Mouse (Mus musculus): ENCODE measurements around the gene Tbcc. TPM values are rescaled to one million over a fixed set of nuclear protein-coding genes. Genes with fewer than 3 reads are reported as not detected.
A peak's percentile ranks its signal among the peaks of the same experiment; 100 is the strongest.

The Tbcc gene
- total and polyA plus RNA-seq, 3 experiments = 15.1 to 27.8 (median 21.6) TPM

DNA sequence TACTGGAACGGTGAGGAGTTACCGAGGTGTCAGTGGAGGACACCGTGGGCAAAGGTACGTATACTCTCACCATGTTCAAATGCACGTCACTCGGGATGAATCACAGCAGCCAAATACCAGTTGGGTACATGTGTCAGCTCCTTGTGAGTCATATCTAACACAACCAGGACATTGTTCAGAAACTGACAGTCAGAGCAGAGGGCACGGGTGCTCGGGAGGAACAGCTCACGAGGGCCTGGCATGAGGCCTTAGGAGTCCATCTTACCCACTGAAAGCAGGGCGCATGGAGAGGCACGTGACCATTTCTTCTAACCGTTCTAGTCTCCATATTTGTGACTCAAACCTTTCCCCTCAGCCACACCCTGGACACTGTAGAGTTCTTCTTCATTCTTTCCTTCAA is 23.6 kb upstream of the Tbcc start:
- TF ChIP-seq GABPA (IDR thresholded peaks at IDR 0.05; ENCODE audit: insufficient replicate concordance, low read depth, low read length) = no peak
- TF ChIP-seq CHD1 (IDR thresholded peaks at IDR 0.05; ENCODE audit: low read depth, low read length) = no peak
- TF ChIP-seq RCOR1 (conservative IDR thresholded peaks at IDR 0.05; ENCODE audit: low read depth, low read length) = no peak
- TF ChIP-seq UBTF (IDR thresholded peaks at IDR 0.05; ENCODE audit: low read depth, low read length) = no peak
- peak; percentile 73 for TF ChIP-seq BHLHE40 (IDR thresholded peaks at IDR 0.05; ENCODE audit: low read depth, low read length)

DNA sequence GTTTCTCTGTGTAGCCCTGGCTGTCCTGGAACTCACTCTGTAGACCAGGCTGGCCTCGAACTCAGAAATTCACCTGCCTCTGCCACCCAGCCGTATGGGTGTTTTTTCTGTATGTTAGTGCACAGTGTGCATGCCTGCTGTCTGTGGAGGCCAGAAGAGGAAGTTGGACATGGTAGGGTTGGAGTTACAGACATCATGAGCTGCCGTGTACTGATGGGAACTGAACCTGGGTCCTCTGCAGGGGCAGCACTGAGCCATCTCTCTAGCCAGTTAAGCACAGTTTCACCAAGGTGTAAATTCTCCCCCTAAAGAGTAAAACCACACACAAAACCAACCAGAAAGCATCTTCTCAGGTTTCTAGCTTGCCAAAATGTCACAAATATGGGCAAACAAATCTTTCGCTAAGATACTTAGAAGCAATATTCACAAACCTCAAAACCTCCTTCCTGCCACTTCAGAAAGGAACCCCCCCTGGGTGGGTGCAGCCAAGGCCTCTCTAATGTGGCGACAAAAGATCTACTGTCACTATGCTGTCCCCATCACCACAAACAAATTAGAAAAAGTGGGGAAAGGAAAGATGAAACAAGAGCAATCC is 20.2 kb upstream of the Tbcc start:
- no peaks in the 10 kb centered on the region for H3K27me3 ChIP-seq (replicated peaks)
- H3K9me3 ChIP-seq (replicated peaks; ENCODE audit: low read length) = no peaks in the 10 kb centered on the region
- TF ChIP-seq BHLHE40 (IDR thresholded peaks at IDR 0.05; ENCODE audit: low read depth, low read length) = no peak
- 0 out of 4 replicates have a peak, but pooled peaks of 1 of the 2 experiments have one; percentile 4 for TF ChIP-seq CTCF (conservative IDR thresholded peaks at IDR 0.05 in 1 of 2, IDR thresholded peaks at IDR 0.05 in 1 of 2; ENCODE audit: low read depth in 2 of 2, low read length in 2 of 2)
- no peak overlapping the region for H3K4me2 ChIP-seq (ENCODE audit: insufficient read depth, low read depth, poor library complexity, severe bottlenecking)
- dilution Hi-C loops (cut with MboI; ENCODE audit: extremely low pct_ligation_motif_present, extremely low pct_unique_long_range_greater_than_20kb, low sequenced_read_pairs) = no loop called here
- in situ Hi-C loops (cut with MboI; ENCODE audit: low pct_ligation_motif_present, low pct_unique_long_range_greater_than_20kb, low sequenced_read_pairs) = no loop called here
- DNase-seq (ENCODE audit: extremely low read depth) = no peak
- H3K9ac ChIP-seq (ENCODE audit: insufficient read depth, low read depth) = no peak overlapping the region
- H3K4me1 ChIP-seq (ENCODE audit: control insufficient read depth in 1 of 2, insufficient read depth in 2 of 2) = peaks cover 8 to 11% of the 10 kb centered on the region in 2 experiments; a peak in 3 of 4 replicates
- H3K27ac ChIP-seq (ENCODE audit: insufficient read depth, low read depth) = no peak overlapping the region
- peaks cover 0 to 16% of the 10 kb centered on the region in 2 experiments for H3K36me3 ChIP-seq (replicated peaks in 1 of 2; ENCODE audit: control insufficient read depth in 1 of 2, insufficient read depth in 1 of 2, low read length in 1 of 2)
- H3K79me2 ChIP-seq (replicated peaks; ENCODE audit: control insufficient read depth, extremely low read depth, insufficient read depth, poor library complexity, severe bottlenecking) = no peaks in the 10 kb centered on the region
- H3K4me3 ChIP-seq (replicated peaks in 1 of 3; ENCODE audit: low read depth in 2 of 3, low read length in 2 of 3, poor library complexity in 1 of 3) = no peak overlapping the region

More for the DNA sequence above, 23.6 kb upstream of the Tbcc start:
- in situ Hi-C loops (cut with MboI; ENCODE audit: low pct_ligation_motif_present, low pct_unique_long_range_greater_than_20kb, low sequenced_read_pairs) = no loop called here
- Histone ChIP-seq H3K27me3 (replicated peaks) (no peaks in the 10 kb centered on the region), H3K27ac (ENCODE audit: insufficient read depth, low read depth) (no peak overlapping the region), H3K36me3 (replicated peaks in 1 of 2; ENCODE audit: control insufficient read depth in 1 of 2, insufficient read depth in 1 of 2, low read length in 1 of 2) (peaks cover 0 to 17% of the 10 kb centered on the region in 2 experiments), H3K9ac (ENCODE audit: insufficient read depth, low read depth) (no peak overlapping the region), H3K79me2 (replicated peaks; ENCODE audit: control insufficient read depth, extremely low read depth, insufficient read depth, poor library complexity, severe bottlenecking) (no peaks in the 10 kb centered on the region), H3K4me1 (ENCODE audit: control insufficient read depth in 1 of 2, insufficient read depth in 2 of 2) (peaks cover 8 to 14% of the 10 kb centered on the region in 2 experiments), H3K4me3 (replicated peaks in 1 of 3; ENCODE audit: low read depth in 2 of 3, low read length in 2 of 3, poor library complexity in 1 of 3) (no peak overlapping the region), H3K4me2 (ENCODE audit: insufficient read depth, low read depth, poor library complexity, severe bottlenecking) (no peak overlapping the region), H3K9me3 (replicated peaks; ENCODE audit: low read length) (no peaks in the 10 kb centered on the region)
- dilution Hi-C loops (cut with MboI; ENCODE audit: extremely low pct_ligation_motif_present, extremely low pct_unique_long_range_greater_than_20kb, low sequenced_read_pairs) = no loop called here
- no peak for DNase-seq (ENCODE audit: extremely low read depth)

DNA sequence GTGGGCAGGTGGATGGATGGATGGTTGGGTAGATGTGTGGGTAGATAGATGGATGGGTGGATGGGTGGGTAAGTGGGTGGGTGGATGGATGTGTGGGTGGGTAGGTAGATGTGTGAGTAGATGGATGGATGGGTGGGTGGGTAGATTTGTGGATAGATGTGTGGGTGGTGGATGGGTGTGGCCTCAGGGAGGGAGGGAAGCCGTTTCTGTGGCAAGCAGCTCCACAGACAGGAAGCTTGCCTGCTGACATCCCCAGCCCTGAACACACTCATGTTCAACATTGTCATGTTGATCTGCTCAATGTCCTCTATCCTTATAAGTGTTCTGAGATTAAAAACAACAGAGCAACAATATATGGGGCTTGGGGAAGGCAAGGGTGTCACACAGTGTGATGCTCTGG is 19.6 kb upstream of the Tbcc start:
- dilution Hi-C loops (cut with MboI; ENCODE audit: extremely low pct_ligation_motif_present, extremely low pct_unique_long_range_greater_than_20kb, low sequenced_read_pairs) (no loop called here), in situ Hi-C loops (cut with MboI; ENCODE audit: low pct_ligation_motif_present, low pct_unique_long_range_greater_than_20kb, low sequenced_read_pairs) (no loop called here)
- no peak for DNase-seq (ENCODE audit: extremely low read depth)
- TF ChIP-seq POLR2AphosphoS2 (IDR thresholded peaks at IDR 0.05; ENCODE audit: low read depth, low read length) (no peak), ETS1 (conservative IDR thresholded peaks at IDR 0.05; ENCODE audit: low read depth, low read length) (no peak), CHD1 (IDR thresholded peaks at IDR 0.05; ENCODE audit: low read depth, low read length) (no peak), MAFK (IDR thresholded peaks at IDR 0.05; ENCODE audit: insufficient replicate concordance, low read length) (no peak), IRF4 (IDR thresholded peaks at IDR 0.05; ENCODE audit: low read depth, low read length) (no peak), PAX5 (IDR thresholded peaks at IDR 0.05; ENCODE audit: low read length) (no peak), UBTF (IDR thresholded peaks at IDR 0.05; ENCODE audit: low read depth, low read length) (no peak), SIN3A (IDR thresholded peaks at IDR 0.05; ENCODE audit: low read length) (no peak), MAX (IDR thresholded peaks at IDR 0.05; ENCODE audit: low read length) (no peak), ZNF384 (IDR thresholded peaks at IDR 0.05; ENCODE audit: low read depth, low read length) (no peak), ZC3H11A (IDR thresholded peaks at IDR 0.05; ENCODE audit: low read depth, low read length) (no peak), NRF1 (IDR thresholded peaks at IDR 0.05; ENCODE audit: low read depth, low read length) (no peak)
- no peak overlapping the region for H3K9ac ChIP-seq (ENCODE audit: insufficient read depth, low read depth)
- no peak overlapping the region for H3K4me2 ChIP-seq (ENCODE audit: insufficient read depth, low read depth, poor library complexity, severe bottlenecking)
- peaks cover 8 to 11% of the 10 kb centered on the region in 2 experiments; a peak in 3 of 4 replicates for H3K4me1 ChIP-seq (ENCODE audit: control insufficient read depth in 1 of 2, insufficient read depth in 2 of 2)
- H3K27ac ChIP-seq (ENCODE audit: insufficient read depth, low read depth) = no peak overlapping the region
- no peaks in the 10 kb centered on the region for H3K27me3 ChIP-seq (replicated peaks)
- no peaks in the 10 kb centered on the region for H3K9me3 ChIP-seq (replicated peaks; ENCODE audit: low read length)
- H3K79me2 ChIP-seq (replicated peaks; ENCODE audit: control insufficient read depth, extremely low read depth, insufficient read depth, poor library complexity, severe bottlenecking) = no peaks in the 10 kb centered on the region
- no peak overlapping the region for H3K4me3 ChIP-seq (replicated peaks in 1 of 3; ENCODE audit: low read depth in 2 of 3, low read length in 2 of 3, poor library complexity in 1 of 3)
- H3K36me3 ChIP-seq (replicated peaks in 1 of 2; ENCODE audit: control insufficient read depth in 1 of 2, insufficient read depth in 1 of 2, low read length in 1 of 2) = peaks cover 0 to 16% of the 10 kb centered on the region in 2 experiments
